Mouse (Mus musculus) gastrocnemius, adult 2 months (tissue): ENCODE measurements around the gene Ciapin1. TPM values are rescaled to one million over a fixed set of nuclear protein-coding genes. Genes with fewer than 3 reads are reported as not detected.

Experiments
- DNase-seq: peaks from one replicate; pipeline ENCODE4 v3.0.0; 2022
- H3K27ac ChIP-seq: fragments of 200-600 bp; 2 replicates; pipeline ENCODE4 v1.8.1; 2022; ENCODE audit warnings: mild to moderate bottlenecking
- H3K4me3 ChIP-seq: fragments of 200-600 bp; 2 replicates; pipeline ENCODE4 v1.8.1; 2022; ENCODE audit warnings: mild to moderate bottlenecking, moderate library complexity
- CTCF ChIP-seq: fragments of 200-600 bp; IDR thresholded peaks from 2 replicates; pipeline ENCODE4 v1.8.1; 2022; ENCODE audit warnings: antibody characterized with exemption, mild to moderate bottlenecking, moderate library complexity
- intact Hi-C: fragments of 180-260 bp; cut with DNase I; formaldehyde crosslinking; loops from one replicate; pipeline ENCODE4 v1.15.1; 2025
- total RNA-seq, 2 experiments: library from RNA; stranded (reverse); gene quantifications; 2 replicates each; pipeline ENCODE4 v1.2.3; 2021

Gene Ciapin1
- total RNA-seq, 2 experiments from 2014 or later = 29.7 to 44.5 TPM

- DNase-seq = no peak
- Histone ChIP-seq H3K4me3 (no peak overlapping the region), H3K27ac (no peak overlapping the region)
- intact Hi-C loops = no loop called here
- no peak for TF ChIP-seq CTCF
These were observed 59.1 kb downstream of the Ciapin1 start for GRCm38 (mm10) chr8:94778895-94779533.

GRCm38 (mm10) chr8:94778473-94778872 lies 59.7 kb downstream of the Ciapin1 start:
- intact Hi-C loops = no loop called here
- Histone ChIP-seq H3K4me3 (no peak overlapping the region), H3K27ac (no peak overlapping the region)
- DNase-seq = no peak
- TF ChIP-seq CTCF = no peak

GRCm38 (mm10) chr8:94778036-94778435 lies 60.1 kb downstream of the Ciapin1 start:
- no peak overlapping the region for H3K27ac ChIP-seq
- TF ChIP-seq CTCF = no peak

GRCm38 (mm10) chr8:94776346-94776745 lies 61.8 kb downstream of the Ciapin1 start:
- Histone ChIP-seq H3K4me3 (no peak overlapping the region), H3K27ac (no peak overlapping the region)
- intact Hi-C loops = no loop called here
- no peak for DNase-seq
- no peak for TF ChIP-seq CTCF

More at GRCm38 (mm10) chr8:94778036-94778435, 60.1 kb downstream of the Ciapin1 start:
- no peak overlapping the region for H3K4me3 ChIP-seq
- no peak for DNase-seq
- intact Hi-C loops = no loop called here

GRCm38 (mm10) chr8:94774601-94775000 lies 63.6 kb downstream of the Ciapin1 start:
- no peak for DNase-seq
- intact Hi-C loops = no loop called here
- TF ChIP-seq CTCF = no peak
- Histone ChIP-seq H3K27ac (no peak overlapping the region), H3K4me3 (no peak overlapping the region)

- no peak overlapping the region for H3K27ac ChIP-seq
- no peak for DNase-seq
- intact Hi-C loops = no loop called here
- TF ChIP-seq CTCF = no peak
- no peak overlapping the region for H3K4me3 ChIP-seq
These were observed 64.4 kb downstream of the Ciapin1 start for GRCm38 (mm10) chr8:94773700-94774171.

- Histone ChIP-seq H3K27ac (no peak overlapping the region), H3K4me3 (peak overlapping the region; percentile 81)
- no peak for TF ChIP-seq CTCF
- no peak for DNase-seq
- intact Hi-C loops = no loop called here
These were observed 65.1 kb downstream of the Ciapin1 start for GRCm38 (mm10) chr8:94773048-94773447.

GRCm38 (mm10) chr8:94771941-94772670 lies 66.1 kb downstream of the Ciapin1 start, which contains the start of gene Cx3cl1:
TSS of gene Cx3cl1 (plus strand) at chr8:94772009.
- Histone ChIP-seq H3K4me3 (peak within 1 kb of the TSS; percentile 81), H3K27ac (peak within 1 kb of the TSS; percentile 76)
- DNase-seq = peak; percentile 79
- TF ChIP-seq CTCF = no peak
- intact Hi-C loops = no loop called here

GRCm38 (mm10) chr8:94770945-94771344 lies 67.2 kb downstream of the Ciapin1 start:
- Histone ChIP-seq H3K4me3 (no peak overlapping the region), H3K27ac (no peak overlapping the region)
- TF ChIP-seq CTCF = no peak
- intact Hi-C loops = no loop called here
- DNase-seq = no peak

Other genes with a start within 250 kb of the Ciapin1 start
- gene Rspry1, start 236.4 kb downstream of the Ciapin1 start, total RNA-seq = 10 to 100 TPM in 1 of 2 experiments, 1 to 10 TPM in 1; 8.5 to 10.8 TPM
- gene Fam192a, start 236.4 kb downstream of the Ciapin1 start, total RNA-seq = 10 to 100 TPM; 17.9 to 22.6 TPM
- 10 to 100 TPM; 42.0 to 51.2 TPM for gene Arl2bp, start 171.8 kb downstream of the Ciapin1 start, total RNA-seq
- 1 to 10 TPM in 1 of 2 experiments, under 1 TPM in 1; 0.86 to 1.0 TPM for gene Pllp, start 142.1 kb downstream of the Ciapin1 start, total RNA-seq
- not detected for gene Ccl22, start 92.8 kb downstream of the Ciapin1 start, total RNA-seq
- gene Cx3cl1, start 66.3 kb downstream of the Ciapin1 start, total RNA-seq = 1 to 10 TPM in 1 of 2 experiments, under 1 TPM in 1; 0.36 to 1.0 TPM
- gene Ccl17, start 27.9 kb downstream of the Ciapin1 start, total RNA-seq = not detected
- 100 to 1,000 TPM; 359 to 480 TPM for gene Coq9, start within 50 bp of the Ciapin1 start, total RNA-seq
- gene Polr2c, start 19.1 kb upstream of the Ciapin1 start, total RNA-seq = 10 to 100 TPM; 47.3 to 49.8 TPM
- gene Dok4, start 38.0 kb upstream of the Ciapin1 start, total RNA-seq = 1 to 10 TPM; 2.7 to 6.1 TPM
- 1 to 10 TPM; 3.0 to 3.8 TPM for gene Ccdc102a, start 79.7 kb upstream of the Ciapin1 start, total RNA-seq
- gene Adgrg5, start 85.3 kb upstream of the Ciapin1 start, total RNA-seq = under 1 TPM in 1 of 2 experiments, not detected in 1; 0.28 TPM
- gene Adgrg1, start 136.4 kb upstream of the Ciapin1 start, total RNA-seq = 10 to 100 TPM; 20.7 to 27.4 TPM
- under 1 TPM; 0.28 to 0.43 TPM for gene Adgrg3, start 179.3 kb upstream of the Ciapin1 start, total RNA-seq
- not detected for gene Drc7, start 216.7 kb upstream of the Ciapin1 start, total RNA-seq
- gene Katnb1, start 242.8 kb upstream of the Ciapin1 start, total RNA-seq = 1 to 10 TPM; 6.4 to 7.6 TPM